10 mouse cellular contexts compared by ENCODE assay signal in the genomic region with DNA sequence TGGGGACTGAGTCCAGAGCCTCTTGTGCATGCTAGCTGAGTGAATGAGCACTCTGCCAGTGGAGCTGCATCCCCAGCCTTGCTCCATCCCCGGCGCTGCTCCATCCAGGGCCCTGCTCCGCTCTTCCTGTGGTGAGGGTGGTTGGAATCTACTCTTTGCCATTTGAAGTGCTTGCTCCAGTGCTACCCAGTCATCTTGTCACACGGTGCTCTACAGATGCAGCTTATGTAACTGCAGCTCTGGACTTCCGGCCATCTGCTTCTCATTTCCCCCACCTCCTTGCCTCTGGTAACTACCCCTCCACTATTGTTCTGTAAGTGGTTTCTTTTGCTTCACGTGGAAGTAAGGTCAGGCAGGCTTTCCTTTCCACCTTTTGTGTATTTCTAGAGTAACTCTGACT. TPM values are rescaled to one million over a fixed set of nuclear protein-coding genes. Genes with fewer than 3 reads are reported as not detected.
DNase-seq lines count a peak whose midpoint lies in the region; ATAC-seq and TF ChIP-seq lines count a peak whose summit lies in the region.
"Had no signal": no experiment of that assay in that cellular context is flagged by ENCODE, and none has a peak within 500 bp of the region (broad histone marks: within the 10 kb centered on the region; RNA-seq: fewer than 3 reads in every experiment).

No protein-coding gene starts in this region.

- peak; percentile 96 for DNase-seq in heart, adult 11 months
- peak; percentile 47 for DNase-seq in lung, embryonic 14.5 days
- no peak for DNase-seq in lung, postnatal 10 days
- peak; percentile 79 for DNase-seq in limb, embryonic 11.5 days (ENCODE audit: low spot score)
- DNase-seq in thymus, postnatal 0 days (ENCODE audit: low spot score), result peak; percentile 21
- DNase-seq in c-Kit-positive CD71-positive TER-119-positive erythroid progenitor cells, embryonic 14.5 days (ENCODE audit: low spot score), result no peak
- no peak for DNase-seq in urinary bladder, postnatal 14 days (ENCODE audit: low spot score)

- H3K27me3 ChIP-seq in heart, embryonic 11.5 days (ENCODE audit: control insufficient read depth, insufficient read depth, low read length), result no peaks in the 10 kb centered on the region
- H3K27me3 ChIP-seq in lung, embryonic 14.5 days (ENCODE audit: insufficient read depth, low read length), result no peaks in the 10 kb centered on the region
- H3K27me3 ChIP-seq in limb, embryonic 11.5 days (ENCODE audit: control insufficient read depth, insufficient read depth, low read length), result no peaks in the 10 kb centered on the region

- H3K4me1 ChIP-seq in heart, embryonic 11.5 days (ENCODE audit: control insufficient read depth, insufficient read depth, low read length), result no peaks in the 10 kb centered on the region
- no peaks in the 10 kb centered on the region for H3K4me1 ChIP-seq in lung, embryonic 14.5 days (ENCODE audit: insufficient read depth)
- H3K4me1 ChIP-seq in limb, embryonic 11.5 days (ENCODE audit: control insufficient read depth, insufficient read depth, low read length), result peaks cover 6% of the 10 kb centered on the region

- no peak for TF ChIP-seq CTCF in lung, embryonic 14.5 days (IDR thresholded peaks at IDR 0.05; ENCODE audit: low read depth)

- H3K27ac ChIP-seq in heart, embryonic 11.5 days (ENCODE audit: low read depth, low read length), result no peak overlapping the region
- no peak overlapping the region for H3K27ac ChIP-seq in lung, embryonic 14.5 days (ENCODE audit: low read depth)
- H3K27ac ChIP-seq in limb, embryonic 11.5 days (replicated peaks; ENCODE audit: low read depth, low read length), result peak overlapping the region; percentile 80

- H3K4me2 ChIP-seq in heart, embryonic 11.5 days, result no peak overlapping the region
- no peak overlapping the region for H3K4me2 ChIP-seq in lung, embryonic 14.5 days
- H3K4me2 ChIP-seq in limb, embryonic 11.5 days (ENCODE audit: low read depth, severe bottlenecking), result no peak overlapping the region

- H3K9ac ChIP-seq in heart, embryonic 11.5 days (ENCODE audit: low read depth, low read length), result no peak overlapping the region
- H3K9ac ChIP-seq in lung, embryonic 14.5 days, result no peak overlapping the region
- no peak overlapping the region for H3K9ac ChIP-seq in limb, embryonic 11.5 days (ENCODE audit: low read length)

- no peaks in the 10 kb centered on the region for H3K9me3 ChIP-seq in heart, embryonic 11.5 days (replicated peaks; ENCODE audit: control insufficient read depth, low read length)
- no peaks in the 10 kb centered on the region for H3K9me3 ChIP-seq in lung, embryonic 14.5 days (ENCODE audit: low read depth, low read length)
- no peaks in the 10 kb centered on the region for H3K9me3 ChIP-seq in limb, embryonic 11.5 days (ENCODE audit: control insufficient read depth, low read length)

- 60% methylated on average over 6 of the region's 6 CpGs for WGBS in heart, embryonic 11.5 days (ENCODE audit: insufficient replicate concordance)
- 39% methylated on average over 6 of the region's 6 CpGs for WGBS in lung, embryonic 14.5 days
- 41% methylated on average over 6 of the region's 6 CpGs for whole genome bisulfite sequencing in limb, embryonic 11.5 days

- H3K4me3 ChIP-seq in heart, embryonic 11.5 days (ENCODE audit: low read depth, low read length), result no peak overlapping the region
- no peak overlapping the region for H3K4me3 ChIP-seq in lung, embryonic 14.5 days (ENCODE audit: low read depth, low read length)
- H3K4me3 ChIP-seq in limb, embryonic 11.5 days (ENCODE audit: low read depth, low read length), result no peak overlapping the region

- no peak for ATAC-seq in heart, embryonic 11.5 days (replicated peaks; ENCODE audit: insufficient number of reproducible peaks, low FRiP score, low TSS enrichment)
- no peak; the same call in 1 of the 2 replicates for ATAC-seq in lung, embryonic 14.5 days (ENCODE audit: insufficient read depth)
- peak; percentile 83 for ATAC-seq in limb, embryonic 11.5 days (ENCODE audit: insufficient number of reproducible peaks, low FRiP score, low TSS enrichment, low read depth)
- ATAC-seq: intestine, postnatal 0 days had no signal

- H3K36me3 ChIP-seq in heart, embryonic 11.5 days (ENCODE audit: control insufficient read depth, insufficient read depth, low read length), result no peaks in the 10 kb centered on the region
- H3K36me3 ChIP-seq in lung, embryonic 14.5 days (ENCODE audit: insufficient read depth), result no peaks in the 10 kb centered on the region
- H3K36me3 ChIP-seq in limb, embryonic 11.5 days (ENCODE audit: control insufficient read depth, insufficient read depth, low read length), result no peaks in the 10 kb centered on the region

RNA-seq across cellular contexts. Expression of a gene that starts 3.7 kb away (rescaled TPM):
- polyA plus RNA-seq in heart, embryonic 11.5 days (2014; fragmentation: Nextera tagmentation; extraction: Ambion mirVana), result not detected in 2 replicates
- not detected in 2 replicates for polyA plus RNA-seq in lung, embryonic 14.5 days (2014; fragmentation: Nextera tagmentation; extraction: Ambion mirVana)
- polyA plus RNA-seq in limb, embryonic 11.5 days (2014; fragmentation: Nextera tagmentation; extraction: Ambion mirVana), result not detected in 2 replicates
- polyA plus RNA-seq in thymus, postnatal 0 days (2015; fragmentation: Nextera tagmentation; extraction: Ambion mirVana), result 0.35 and 0.37 TPM in 2 replicates
- polyA plus RNA-seq: forebrain, embryonic 11.5 days; intestine, postnatal 0 days had no signal

RNA-seq across cellular contexts. Expression of a gene that starts 5.4 kb away (rescaled TPM):
- 7.1 and 8.2 TPM in 2 replicates for polyA plus RNA-seq in heart, embryonic 11.5 days (2014; fragmentation: Nextera tagmentation; extraction: Ambion mirVana)
- polyA plus RNA-seq in lung, embryonic 14.5 days (2014; fragmentation: Nextera tagmentation; extraction: Ambion mirVana), result 10.3 and 10.8 TPM in 2 replicates
- polyA plus RNA-seq in limb, embryonic 11.5 days (2014; fragmentation: Nextera tagmentation; extraction: Ambion mirVana), result 9.5 and 10.3 TPM in 2 replicates
- 7.2 and 11.4 TPM in 2 replicates for polyA plus RNA-seq in thymus, postnatal 0 days (2015; fragmentation: Nextera tagmentation; extraction: Ambion mirVana)

Comparison
In these comparisons a context has a peak if more than half of its experiments do, and no peak if none do; other contexts are left out.
1. DNase-seq: peak in heart, adult 11 months (single experiment), lung, embryonic 14.5 days (single experiment), limb, embryonic 11.5 days (single experiment) and thymus, postnatal 0 days (single experiment); none in lung, postnatal 10 days (single experiment), c-Kit-positive CD71-positive TER-119-positive erythroid progenitor cells, embryonic 14.5 days (single experiment) and urinary bladder, postnatal 14 days (single experiment).